Mouse (Mus musculus): ENCODE results near the gene Crisp3. TPM values are rescaled to one million over a fixed set of nuclear protein-coding genes. Genes with fewer than 3 reads are reported as not detected.
"Not testable (repeated sequence)": the region's sequence is repeated elsewhere in the genome, so short reads cannot be mapped to it uniquely, and the experiment has no call there.

The Crisp3 gene
- not detected for total RNA-seq (2021)
- polyA plus RNA-seq (2012; rRNA removed) = not detected in 2 replicates
- long read RNA-seq = 0 reads

- no peak for DNase-seq
Observed at GRCm38 (mm10) chr17:40242135-40242534, at the start of gene Crisp3. TSS of gene Crisp3 (minus strand) at chr17:40242288.

GRCm38 (mm10) chr17:40285435-40285834, 43.3 kb upstream of the Crisp3 start:
- DNase-seq = no peak

- DNase-seq = no peak
Observed at GRCm38 (mm10) chr17:40275519-40275918, 33.4 kb upstream of the Crisp3 start.

GRCm38 (mm10) chr17:40274906-40275470, 32.9 kb upstream of the Crisp3 start:
- DNase-seq = no peak

GRCm38 (mm10) chr17:40252487-40252886, 10.4 kb upstream of the Crisp3 start:
- no peak for DNase-seq

GRCm38 (mm10) chr17:40208540-40208939, 33.5 kb downstream of the Crisp3 start, which contains the start of gene Pgk2:
TSS of gene Pgk2 (minus strand) at chr17:40208640.
- no peak for DNase-seq

GRCm38 (mm10) chr17:40201803-40202202, 40.3 kb downstream of the Crisp3 start:
- DNase-seq = not testable (repeated sequence)

GRCm38 (mm10) chr17:40190192-40190591, 51.9 kb downstream of the Crisp3 start:
- not testable (repeated sequence) for DNase-seq

Other genes starting within 250 kb of the Crisp3 start
- not detected for gene AC192777.2, start 146.8 kb downstream of the Crisp3 start, total RNA-seq (2021)
- not detected in 2 replicates for gene AC192777.2, start 146.8 kb downstream of the Crisp3 start, polyA plus RNA-seq (2012; rRNA removed)
- gene Pgk2, start 33.6 kb downstream of the Crisp3 start, total RNA-seq (2021) = not detected
- gene Pgk2, start 33.6 kb downstream of the Crisp3 start, polyA plus RNA-seq (2012; rRNA removed) = not detected in 2 replicates
- gene Crisp1, start 76.9 kb upstream of the Crisp3 start, total RNA-seq (2021) = not detected
- gene Crisp1, start 76.9 kb upstream of the Crisp3 start, polyA plus RNA-seq (2012; rRNA removed) = not detected in 2 replicates

All from adrenal gland, adult 2 months (tissue).